Mouse (Mus musculus) CH12F3 (cell line): ENCODE measurements around the gene Clock.

Experiments
- in situ Hi-C: fragments of 300-500 bp; cut with MboI; formaldehyde crosslinking; loops from 2 replicates; pipeline ENCODE4 v1.14.3; 2020; ENCODE audit warnings: low sequenced_read_pairs

Gene Clock

GRCm38 (mm10) chr5:76304452-76305341, at the start of gene Clock:
Clock (minus strand) TSS chr5:76304792.
- in situ Hi-C loops = no loop called here

- in situ Hi-C loops = no loop called here
Observed at GRCm38 (mm10) chr5:76351953-76352611, 47.5 kb upstream of the Clock start.

GRCm38 (mm10) chr5:76351537-76351936, 46.9 kb upstream of the Clock start:
- in situ Hi-C loops = no loop called here

GRCm38 (mm10) chr5:76346137-76346536, 41.5 kb upstream of the Clock start:
- in situ Hi-C loops = no loop called here

GRCm38 (mm10) chr5:76340931-76341330, 36.3 kb upstream of the Clock start:
- in situ Hi-C loops = no loop called here

- in situ Hi-C loops = no loop called here
Observed at GRCm38 (mm10) chr5:76337100-76337499, 32.5 kb upstream of the Clock start.

GRCm38 (mm10) chr5:76333833-76334232, 29.2 kb upstream of the Clock start:
- in situ Hi-C loops = no loop called here

GRCm38 (mm10) chr5:76330953-76331352, 26.4 kb upstream of the Clock start, which contains the start of gene Pdcl2:
Pdcl2 (minus strand) TSS chr5:76331156.
- in situ Hi-C loops = no loop called here

- in situ Hi-C loops = no loop called here
Observed at GRCm38 (mm10) chr5:76327296-76327695, 22.7 kb upstream of the Clock start.

- in situ Hi-C loops = no loop called here
Observed at GRCm38 (mm10) chr5:76325113-76325512, 20.5 kb upstream of the Clock start.

GRCm38 (mm10) chr5:76321249-76322196, 16.9 kb upstream of the Clock start:
- in situ Hi-C loops = no loop called here

GRCm38 (mm10) chr5:76308206-76308605, 3.6 kb upstream of the Clock start:
- in situ Hi-C loops = no loop called here

- in situ Hi-C loops = no loop called here
Observed at GRCm38 (mm10) chr5:76306261-76306660, 1.7 kb upstream of the Clock start.

- in situ Hi-C loops = no loop called here
Observed at GRCm38 (mm10) chr5:76305616-76306015, 1.0 kb upstream of the Clock start.

GRCm38 (mm10) chr5:76303745-76304451, 694 bp downstream of the Clock start:
- in situ Hi-C loops = no loop called here

GRCm38 (mm10) chr5:76303379-76303744, 1.2 kb downstream of the Clock start:
- in situ Hi-C loops = no loop called here

- in situ Hi-C loops = no loop called here
Observed at GRCm38 (mm10) chr5:76302009-76302408, 2.6 kb downstream of the Clock start.

- in situ Hi-C loops = no loop called here
Observed at GRCm38 (mm10) chr5:76289234-76289691, 15.3 kb downstream of the Clock start.

GRCm38 (mm10) chr5:76288256-76288655, 16.3 kb downstream of the Clock start:
- in situ Hi-C loops = no loop called here

- in situ Hi-C loops = no loop called here
Observed at GRCm38 (mm10) chr5:76287062-76287461, 17.5 kb downstream of the Clock start.
